Mouse (Mus musculus) erythroblast, embryonic 14.5 days (primary cell): Measurements from ENCODE around the gene Olfr814.

Source experiments
- GATA1 ChIP-seq: IDR thresholded peaks from 2 replicates; pipeline ENCODE4 v1.6.1; 2012; ENCODE audit warnings: low read length, inconsistent platforms, mixed read lengths
- TAL1 ChIP-seq: IDR thresholded peaks from 3 replicates; pipeline ENCODE4 v1.6.1; 2012; ENCODE audit warnings: low read length, inconsistent platforms, mixed read lengths

DNA sequence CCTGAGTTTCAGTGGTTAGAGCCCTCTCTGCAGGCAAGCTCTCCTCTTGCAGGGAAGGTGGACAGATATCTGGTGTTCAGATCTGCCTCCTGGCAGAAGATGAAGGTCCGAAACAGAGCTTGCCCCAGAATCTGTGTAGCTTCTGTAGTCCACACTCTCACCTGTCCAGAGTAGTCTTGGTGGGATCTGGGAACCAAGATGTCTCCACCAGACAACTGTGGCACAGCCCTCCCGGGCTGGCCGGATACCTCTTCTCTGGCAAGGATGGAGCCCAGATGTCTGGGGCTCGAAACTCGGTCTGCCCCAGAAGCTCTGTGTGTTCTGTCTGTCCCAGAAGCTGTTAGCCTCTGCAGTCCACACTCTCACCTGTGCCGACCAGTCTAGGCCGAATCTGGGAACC lies 6.3 kb upstream of the Olfr814 start:
- TF ChIP-seq GATA1 (no peak), TAL1 (no peak)
